Mouse (Mus musculus): ENCODE results near the gene Vmn1r82. TPM values are rescaled to one million over a fixed set of nuclear protein-coding genes. Genes with fewer than 3 reads are reported as not detected.

Vmn1r82 gene
- total RNA-seq (2021) (not detected), polyA plus RNA-seq (2012; rRNA removed) (not detected in 2 replicates)
- long read RNA-seq: 0 reads

GRCm38 (mm10) chr7:12300130-12300529 lies at the start of gene Vmn1r82:
Gene Vmn1r82 (plus strand): TSS chr7:12300430.
- DNase-seq: no peak

- DNase-seq: no peak
Measured at GRCm38 (mm10) chr7:12268169-12268568, 32.1 kb upstream of the Vmn1r82 start, which contains the start of gene Vmn1r81. Gene Vmn1r81 (minus strand): TSS chr7:12268269.

GRCm38 (mm10) chr7:12329381-12329780 lies 29.2 kb downstream of the Vmn1r82 start, which contains the start of gene Vmn1r83:
Gene Vmn1r83 (minus strand): TSS chr7:12329481.
- no peak for DNase-seq

Other genes starting within 250 kb of the Vmn1r82 start
- not detected for gene Vmn1r78, start 150.2 kb upstream of the Vmn1r82 start, total RNA-seq (2021)
- gene Vmn1r78, start 150.2 kb upstream of the Vmn1r82 start, polyA plus RNA-seq (2012; rRNA removed): not detected in 2 replicates
- gene Vmn1r79, start 129.2 kb upstream of the Vmn1r82 start, total RNA-seq (2021): not detected
- gene Vmn1r79, start 129.2 kb upstream of the Vmn1r82 start, polyA plus RNA-seq (2012; rRNA removed): not detected in 2 replicates
- not detected for gene Vmn1r80, start 111.1 kb upstream of the Vmn1r82 start, total RNA-seq (2021)
- not detected in 2 replicates for gene Vmn1r80, start 111.1 kb upstream of the Vmn1r82 start, polyA plus RNA-seq (2012; rRNA removed)
- not detected for gene Vmn1r81, start 32.2 kb upstream of the Vmn1r82 start, total RNA-seq (2021)
- not detected in 2 replicates for gene Vmn1r81, start 32.2 kb upstream of the Vmn1r82 start, polyA plus RNA-seq (2012; rRNA removed)
- not detected for gene Vmn1r83, start 29.1 kb downstream of the Vmn1r82 start, total RNA-seq (2021)
- gene Vmn1r83, start 29.1 kb downstream of the Vmn1r82 start, polyA plus RNA-seq (2012; rRNA removed): not detected in 2 replicates
- not detected for gene Vmn1r84, start 68.8 kb downstream of the Vmn1r82 start, total RNA-seq (2021)
- not detected in 2 replicates for gene Vmn1r84, start 68.8 kb downstream of the Vmn1r82 start, polyA plus RNA-seq (2012; rRNA removed)
- gene Zfp551, start 122.3 kb downstream of the Vmn1r82 start, total RNA-seq (2021): 1 to 10 TPM; 3.7 to 6.0 TPM
- 0.38 and 0.52 TPM in 2 replicates for gene Zfp551, start 122.3 kb downstream of the Vmn1r82 start, polyA plus RNA-seq (2012; rRNA removed)
- gene Zfp606, start 177.9 kb downstream of the Vmn1r82 start, total RNA-seq (2021): 1 to 10 TPM; 7.7 to 9.6 TPM
- gene Zfp606, start 177.9 kb downstream of the Vmn1r82 start, polyA plus RNA-seq (2012; rRNA removed): 4.0 and 4.4 TPM in 2 replicates
- gene 2900092C05Rik, start 212.1 kb downstream of the Vmn1r82 start, total RNA-seq (2021): not detected
- gene 2900092C05Rik, start 212.1 kb downstream of the Vmn1r82 start, polyA plus RNA-seq (2012; rRNA removed): not detected in 2 replicates

Measured in adrenal gland, adult 2 months (tissue).